Mouse (Mus musculus) CD4-positive naive resting alpha-beta T cell, adult 57 days (primary cell): ENCODE results near the gene Baiap3. TPM values are rescaled to one million over a fixed set of nuclear protein-coding genes. Genes with fewer than 3 reads are reported as not detected.

ENCODE experiments used
- total RNA-seq: library from RNA; stranded (reverse); gene quantifications from one replicate; pipeline ENCODE4 v1.2.4, GENCODE M21; 2023

Baiap3 gene
- total RNA-seq: 6.6 TPM

GRCm38 (mm10) chr17:25256140-25256754 lies at the start of gene Baiap3:
Gene Baiap3 (minus strand): TSS chr17:25256364.

GRCm38 (mm10) chr17:25298094-25298493 lies 41.9 kb upstream of the Baiap3 start, which contains the start of gene Prss34:
Gene Prss34 (plus strand): TSS chr17:25298394.

GRCm38 (mm10) chr17:25274571-25275346 lies 18.6 kb upstream of the Baiap3 start, which contains the start of gene Ube2i:
Gene Ube2i (minus strand): TSS chr17:25274622.

GRCm38 (mm10) chr17:25239695-25240636 lies 16.2 kb downstream of the Baiap3 start, which contains the start of the genes Gnptg and Tsr3:
Gene Gnptg (minus strand): TSS chr17:25240124.
Gene Tsr3 (plus strand): TSS chr17:25240170.

Other genes starting within 250 kb of the Baiap3 start
- 39.6 TPM for gene Cramp1l, start 240.6 kb downstream of the Baiap3 start, total RNA-seq
- 28.6 TPM for gene Ift140, start 240.3 kb downstream of the Baiap3 start, total RNA-seq
- 0.33 TPM for gene Tmem204, start 172.8 kb downstream of the Baiap3 start, total RNA-seq
- 32.6 TPM for gene Telo2, start 140.4 kb downstream of the Baiap3 start, total RNA-seq
- gene Ptx4, start 135.6 kb downstream of the Baiap3 start, total RNA-seq: not detected
- 30.3 TPM for gene Clcn7, start 123.0 kb downstream of the Baiap3 start, total RNA-seq
- gene Ccdc154, start 93.9 kb downstream of the Baiap3 start, total RNA-seq: 0.38 TPM
- not detected for gene Gm38655, start 80.9 kb downstream of the Baiap3 start, total RNA-seq
- 15.1 TPM for gene BC003965, start 71.8 kb downstream of the Baiap3 start, total RNA-seq
- 88.2 TPM for gene Unkl, start 68.0 kb downstream of the Baiap3 start, total RNA-seq
- 43.8 TPM for gene Gnptg, start 16.2 kb downstream of the Baiap3 start, total RNA-seq
- gene Tsr3, start 16.2 kb downstream of the Baiap3 start, total RNA-seq: 21.1 TPM
- 415 TPM for gene Ube2i, start 18.3 kb upstream of the Baiap3 start, total RNA-seq
- 3.5 TPM for gene Prss34, start 42.0 kb upstream of the Baiap3 start, total RNA-seq
- not detected for gene Prss28, start 52.3 kb upstream of the Baiap3 start, total RNA-seq
- gene Prss29, start 62.3 kb upstream of the Baiap3 start, total RNA-seq: not detected
- gene Tpsab1, start 89.2 kb upstream of the Baiap3 start, total RNA-seq: not detected
- not detected for gene Tpsb2, start 109.9 kb upstream of the Baiap3 start, total RNA-seq
- not detected for gene Tpsg1, start 112.9 kb upstream of the Baiap3 start, total RNA-seq
- 0.74 TPM for gene Cacna1h, start 177.4 kb upstream of the Baiap3 start, total RNA-seq
- gene Tekt4, start 198.3 kb upstream of the Baiap3 start, total RNA-seq: not detected
- gene Sstr5, start 240.9 kb upstream of the Baiap3 start, total RNA-seq: not detected